Mouse (Mus musculus): ENCODE results near the gene Ntrk3.

The Ntrk3 gene

GRCm38 (mm10) chr7:78443373-78444036 lies 294.3 kb downstream of the Ntrk3 start:
- DNase-seq (ENCODE audit: low read depth, low spot score), result no peak

GRCm38 (mm10) chr7:78441706-78442105 lies 296.1 kb downstream of the Ntrk3 start:
- DNase-seq (ENCODE audit: low read depth, low spot score), result no peak

- no peak for DNase-seq (ENCODE audit: low read depth, low spot score)
Observed at GRCm38 (mm10) chr7:78440896-78441295, 296.9 kb downstream of the Ntrk3 start.

- DNase-seq (ENCODE audit: low read depth, low spot score), result no peak
Observed at GRCm38 (mm10) chr7:78440476-78440875, 297.3 kb downstream of the Ntrk3 start.

GRCm38 (mm10) chr7:78439361-78440120 lies 298.3 kb downstream of the Ntrk3 start:
- no peak for DNase-seq (ENCODE audit: low read depth, low spot score)

GRCm38 (mm10) chr7:78433617-78434144 lies 304.1 kb downstream of the Ntrk3 start:
- no peak for DNase-seq (ENCODE audit: low read depth, low spot score)

- DNase-seq (ENCODE audit: low read depth, low spot score), result no peak
Observed at GRCm38 (mm10) chr7:78431611-78432010, 306.2 kb downstream of the Ntrk3 start.

- DNase-seq (ENCODE audit: low read depth, low spot score), result no peak
Observed at GRCm38 (mm10) chr7:78412172-78412571, 325.6 kb downstream of the Ntrk3 start.

- no peak for DNase-seq (ENCODE audit: low read depth, low spot score)
Observed at GRCm38 (mm10) chr7:78409970-78410369, 327.8 kb downstream of the Ntrk3 start.

GRCm38 (mm10) chr7:78406641-78407291 lies 331.0 kb downstream of the Ntrk3 start:
- DNase-seq (ENCODE audit: low read depth, low spot score), result no peak

GRCm38 (mm10) chr7:78404481-78404880 lies 333.3 kb downstream of the Ntrk3 start:
- DNase-seq (ENCODE audit: low read depth, low spot score), result no peak

GRCm38 (mm10) chr7:78402495-78402894 lies 335.3 kb downstream of the Ntrk3 start:
- DNase-seq (ENCODE audit: low read depth, low spot score), result no peak

- DNase-seq (ENCODE audit: low read depth, low spot score), result no peak
Observed at GRCm38 (mm10) chr7:78400219-78400618, 337.6 kb downstream of the Ntrk3 start.

- DNase-seq (ENCODE audit: low read depth, low spot score), result peak; percentile 59
Observed at GRCm38 (mm10) chr7:78398377-78398776, 339.4 kb downstream of the Ntrk3 start.

GRCm38 (mm10) chr7:78397215-78397614 lies 340.6 kb downstream of the Ntrk3 start:
- no peak for DNase-seq (ENCODE audit: low read depth, low spot score)

GRCm38 (mm10) chr7:78390019-78390418 lies 347.8 kb downstream of the Ntrk3 start:
- no peak for DNase-seq (ENCODE audit: low read depth, low spot score)

GRCm38 (mm10) chr7:78388101-78388500 lies 349.7 kb downstream of the Ntrk3 start:
- DNase-seq (ENCODE audit: low read depth, low spot score), result no peak

- DNase-seq (ENCODE audit: low read depth, low spot score), result no peak
Observed at GRCm38 (mm10) chr7:78385971-78386370, 351.8 kb downstream of the Ntrk3 start.

- no peak for DNase-seq (ENCODE audit: low read depth, low spot score)
Observed at GRCm38 (mm10) chr7:78384111-78384510, 353.7 kb downstream of the Ntrk3 start.

GRCm38 (mm10) chr7:78382126-78382525 lies 355.7 kb downstream of the Ntrk3 start:
- no peak for DNase-seq (ENCODE audit: low read depth, low spot score)

GRCm38 (mm10) chr7:78379784-78380183 lies 358.0 kb downstream of the Ntrk3 start:
- no peak for DNase-seq (ENCODE audit: low read depth, low spot score)

GRCm38 (mm10) chr7:78378306-78378705 lies 359.5 kb downstream of the Ntrk3 start:
- DNase-seq (ENCODE audit: low read depth, low spot score), result no peak

Measured in ES-CJ7 (cell line).